Comparison of ENCODE assay signal across 15 mouse cellular contexts in the genomic region with DNA sequence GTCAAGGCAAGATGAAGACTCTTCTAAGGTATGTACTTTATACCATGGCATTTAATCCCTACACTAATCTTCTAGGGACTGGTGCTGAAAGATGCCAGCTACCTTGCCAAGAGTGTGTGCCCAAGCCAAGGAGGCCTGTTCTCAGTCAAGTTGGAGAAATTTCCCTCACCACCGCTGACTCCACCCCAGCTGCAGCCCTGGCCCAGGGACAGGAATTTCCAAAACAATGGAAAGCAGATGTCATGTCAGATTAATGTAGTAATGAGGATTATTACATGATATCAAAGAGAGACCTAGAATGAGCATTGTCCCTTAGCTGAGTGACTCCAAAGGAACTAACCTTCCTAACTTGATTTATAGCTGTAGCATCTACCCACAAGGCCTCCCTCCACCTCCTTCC. TPM values are rescaled to one million over a fixed set of nuclear protein-coding genes. Genes with fewer than 3 reads are reported as not detected.
DNase-seq lines count a peak whose midpoint lies in the region; ATAC-seq lines count a peak whose summit lies in the region.
"Had no signal": no experiment of that assay in that cellular context is flagged by ENCODE, and none has a peak within 500 bp of the region (broad histone marks: within the 10 kb centered on the region; RNA-seq: fewer than 3 reads in every experiment).

No protein-coding gene starts in this region.

- no peak overlapping the region for H3K9ac ChIP-seq in forebrain, embryonic 12.5 days
- H3K9ac ChIP-seq: liver, embryonic 12.5 days had no signal

- DNase-seq in adrenal gland, adult 2 months = peak; percentile 38
- DNase-seq in adrenal gland, postnatal 4 days (ENCODE audit: low spot score in 2 of 2) = no peak
- peak; percentile 9 for DNase-seq in left cerebral cortex, postnatal 4 days
- no peak for DNase-seq in left cerebral cortex, postnatal 36 days (ENCODE audit: low spot score in 2 of 2)
- DNase-seq in kidney, postnatal 25 days = peak; percentile 41 to 61
- peak; percentile 47 for DNase-seq in retina, embryonic 14.5 days (ENCODE audit: low spot score)
- DNase-seq in liver = no peak
- DNase-seq: cerebellum, adult 8-10 months had no signal

- intact Hi-C loops in left cerebral cortex, postnatal 4 days (cut with DNase I) = no loop called here
- intact Hi-C loops in left cerebral cortex, postnatal 36 days (cut with DNase I) = no loop called here

- no peak overlapping the region for H3K27ac ChIP-seq in forebrain, embryonic 12.5 days
- H3K27ac ChIP-seq: liver, embryonic 12.5 days had no signal

- peaks cover 5% of the 10 kb centered on the region for H3K27me3 ChIP-seq in forebrain, embryonic 12.5 days

- H3K36me3 ChIP-seq in forebrain, embryonic 12.5 days (replicated peaks) = no peaks in the 10 kb centered on the region
- H3K36me3 ChIP-seq: forebrain, embryonic 10.5 days; liver, embryonic 12.5 days had no signal

- WGBS in forebrain, embryonic 12.5 days = 89% methylated on average over 1 of the region's 1 CpGs

- no peak overlapping the region for H3K4me2 ChIP-seq in forebrain, embryonic 12.5 days
- H3K4me2 ChIP-seq: liver, embryonic 12.5 days had no signal

- ATAC-seq in forebrain, embryonic 12.5 days (ENCODE audit: low FRiP score) = no peak
- ATAC-seq: liver, embryonic 12.5 days had no signal

- H3K4me1 ChIP-seq in forebrain, embryonic 12.5 days = peaks cover 32% of the 10 kb centered on the region
- H3K4me1 ChIP-seq: liver, embryonic 12.5 days had no signal

- no peaks in the 10 kb centered on the region for H3K9me3 ChIP-seq in forebrain, embryonic 12.5 days
- H3K9me3 ChIP-seq: forebrain, embryonic 10.5 days; liver, embryonic 12.5 days had no signal

- no peak overlapping the region for H3K4me3 ChIP-seq in forebrain, embryonic 12.5 days (replicated peaks)
- H3K4me3 ChIP-seq: forebrain, embryonic 10.5 days; liver, embryonic 12.5 days had no signal

RNA-seq across cellular contexts. Expression of a gene that starts 8.3 kb away (rescaled TPM):
- 1 to 10 TPM; 8.3 to 9.6 TPM for total RNA-seq in adrenal gland, adult 2 months (2021)
- 9.1 and 9.5 TPM in 2 replicates for polyA plus RNA-seq in adrenal gland, adult 2 months (2012; rRNA removed)
- 10 to 100 TPM in 1 of 2 experiments, 1 to 10 TPM in 1; 7.9 to 12.2 TPM for total RNA-seq in adrenal gland, postnatal 4 days (2021)
- 10 to 100 TPM; 20.0 to 22.9 TPM for total RNA-seq in left cerebral cortex, postnatal 4 days (2021)
- 10 to 100 TPM; 22.9 to 30.1 TPM for total RNA-seq in left cerebral cortex, postnatal 36 days (2021)
- 7.5 and 8.1 TPM in 2 replicates for polyA plus RNA-seq in forebrain, embryonic 12.5 days (2016; fragmentation: Nextera tagmentation; extraction: Ambion mirVana)

RNA-seq across cellular contexts. Expression of a gene that starts 28.2 kb away (rescaled TPM):
- total RNA-seq in adrenal gland, adult 2 months (2021) = not detected
- not detected in 2 replicates for polyA plus RNA-seq in adrenal gland, adult 2 months (2012; rRNA removed)
- total RNA-seq in adrenal gland, postnatal 4 days (2021) = not detected
- not detected for total RNA-seq in left cerebral cortex, postnatal 4 days (2021)
- total RNA-seq in left cerebral cortex, postnatal 36 days (2021) = not detected
- polyA plus RNA-seq in forebrain, embryonic 12.5 days (2016; fragmentation: Nextera tagmentation; extraction: Ambion mirVana) = not detected in 2 replicates
- total RNA-seq: layer of hippocampus, postnatal 14 days; monocyte, adult 5-6 weeks had no signal
- polyA plus RNA-seq: liver, embryonic 12.5 days; testis, adult 2 months had no signal

RNA-seq across cellular contexts. Expression of a gene that starts 40.7 kb away (rescaled TPM):
- total RNA-seq in adrenal gland, adult 2 months (2021) = 10 to 100 TPM; 56.9 to 75.6 TPM
- polyA plus RNA-seq in adrenal gland, adult 2 months (2012; rRNA removed) = 9.5 and 10.6 TPM in 2 replicates
- total RNA-seq in adrenal gland, postnatal 4 days (2021) = 10 to 100 TPM; 48.8 to 53.8 TPM
- 10 to 100 TPM; 37.8 to 39.7 TPM for total RNA-seq in left cerebral cortex, postnatal 4 days (2021)
- 10 to 100 TPM; 40.6 to 42.7 TPM for total RNA-seq in left cerebral cortex, postnatal 36 days (2021)
- polyA plus RNA-seq in forebrain, embryonic 12.5 days (2016; fragmentation: Nextera tagmentation; extraction: Ambion mirVana) = 43.6 and 49.0 TPM in 2 replicates

RNA-seq across cellular contexts. Expression of a gene that starts 50.0 kb away (rescaled TPM):
- not detected for total RNA-seq in adrenal gland, adult 2 months (2021)
- polyA plus RNA-seq in adrenal gland, adult 2 months (2012; rRNA removed) = not detected in 2 replicates
- total RNA-seq in adrenal gland, postnatal 4 days (2021) = not detected
- total RNA-seq in left cerebral cortex, postnatal 4 days (2021) = not detected
- not detected for total RNA-seq in left cerebral cortex, postnatal 36 days (2021)
- not detected in 2 replicates for polyA plus RNA-seq in forebrain, embryonic 12.5 days (2016; fragmentation: Nextera tagmentation; extraction: Ambion mirVana)
- total RNA-seq: layer of hippocampus, postnatal 14 days; monocyte, adult 5-6 weeks had no signal
- polyA plus RNA-seq: forebrain, embryonic 10.5 days; heart, embryonic 14.5 days; liver, embryonic 12.5 days; testis, adult 2 months had no signal

Comparison
In these comparisons a context has a peak if more than half of its experiments do, and no peak if none do; other contexts are left out.
1. DNase-seq: peak in adrenal gland, adult 2 months (single experiment), left cerebral cortex, postnatal 4 days (single experiment), kidney, postnatal 25 days (2 of 2) and retina, embryonic 14.5 days (single experiment); none in adrenal gland, postnatal 4 days (0 of 2), left cerebral cortex, postnatal 36 days (0 of 2) and liver (single experiment).